Mouse (Mus musculus): ENCODE results near the gene Dapl1. TPM values are rescaled to one million over a fixed set of nuclear protein-coding genes. Genes with fewer than 3 reads are reported as not detected.

Gene Dapl1
- polyA plus RNA-seq, 1 experiment from 2014 or later, result 2.0 TPM

DNA sequence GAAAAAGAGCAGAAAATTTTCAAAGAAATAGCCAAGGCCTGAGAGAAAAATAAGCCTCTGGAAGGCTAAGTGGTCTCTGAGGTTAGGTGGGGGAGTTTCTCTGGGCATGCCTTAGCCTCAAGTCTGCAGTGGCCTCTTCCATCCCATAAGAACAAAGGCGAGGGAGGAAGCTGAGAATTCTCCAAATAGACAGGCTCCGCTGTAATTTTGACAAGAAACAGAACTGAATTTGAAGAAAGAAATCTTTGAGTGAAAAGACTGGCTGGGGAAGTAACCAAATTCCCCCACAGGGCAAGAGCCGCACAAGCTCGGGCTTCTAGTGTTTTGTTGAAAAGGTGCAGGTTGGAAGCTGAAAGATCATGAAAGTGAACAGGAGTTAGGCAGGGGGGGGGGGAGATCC, 24.6 kb downstream of the Dapl1 start:
- no peak for ATAC-seq
- Histone ChIP-seq H3K9ac (ENCODE audit: low read depth, low read length) (no peak overlapping the region), H3K27ac (ENCODE audit: low read depth, low read length) (no peak overlapping the region), H3K36me3 (ENCODE audit: control insufficient read depth, insufficient read depth) (no peaks in the 10 kb centered on the region), H3K4me3 (ENCODE audit: low read depth, low read length) (no peak overlapping the region), H3K4me1 (replicated peaks; ENCODE audit: control insufficient read depth, insufficient read depth, low read length) (no peaks in the 10 kb centered on the region), H3K4me2 (replicated peaks; ENCODE audit: low read depth) (no peak overlapping the region), H3K9me3 (ENCODE audit: control insufficient read depth) (no peaks in the 10 kb centered on the region), H3K27me3 (replicated peaks; ENCODE audit: control insufficient read depth, insufficient read depth, low read length) (no peaks in the 10 kb centered on the region)
- TF ChIP-seq CTCF (IDR thresholded peaks at IDR 0.05; ENCODE audit: low read depth), result no peak
- 73% methylated on average over 4 of the region's 4 CpGs for WGBS

DNA sequence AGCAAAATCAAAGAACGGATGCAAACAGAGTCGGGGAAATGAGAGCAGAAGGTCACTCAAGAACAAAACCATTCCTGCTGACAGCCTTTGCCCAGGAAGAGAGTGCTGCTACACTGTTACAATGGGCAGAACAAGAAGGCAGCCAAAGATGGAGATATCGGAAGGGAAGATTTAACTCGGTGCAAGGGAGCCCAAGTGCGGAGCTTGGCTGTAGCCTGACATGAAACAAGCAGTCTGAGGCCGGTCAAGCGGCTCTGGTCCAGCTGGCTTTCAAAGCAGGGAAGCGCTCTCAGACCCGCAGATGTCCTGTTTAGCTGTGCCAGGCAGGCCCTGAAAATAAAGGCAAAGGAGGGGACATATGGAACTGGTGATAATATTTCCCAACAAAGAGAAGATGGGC, 26.0 kb downstream of the Dapl1 start:
- H3K27me3 ChIP-seq (replicated peaks; ENCODE audit: control insufficient read depth, insufficient read depth, low read length), result no peaks in the 10 kb centered on the region
- no peaks in the 10 kb centered on the region for H3K4me1 ChIP-seq (replicated peaks; ENCODE audit: control insufficient read depth, insufficient read depth, low read length)
- ATAC-seq, result no peak
- TF ChIP-seq CTCF (IDR thresholded peaks at IDR 0.05; ENCODE audit: low read depth), result no peak
- no peak overlapping the region for H3K9ac ChIP-seq (ENCODE audit: low read depth, low read length)
- H3K4me3 ChIP-seq (ENCODE audit: low read depth, low read length), result no peak overlapping the region
- H3K36me3 ChIP-seq (ENCODE audit: control insufficient read depth, insufficient read depth), result no peaks in the 10 kb centered on the region
- H3K9me3 ChIP-seq (ENCODE audit: control insufficient read depth), result no peaks in the 10 kb centered on the region
- H3K27ac ChIP-seq (ENCODE audit: low read depth, low read length), result no peak overlapping the region
- WGBS, result 51% methylated on average over 9 of the region's 9 CpGs
- no peak overlapping the region for H3K4me2 ChIP-seq (replicated peaks; ENCODE audit: low read depth)

DNA sequence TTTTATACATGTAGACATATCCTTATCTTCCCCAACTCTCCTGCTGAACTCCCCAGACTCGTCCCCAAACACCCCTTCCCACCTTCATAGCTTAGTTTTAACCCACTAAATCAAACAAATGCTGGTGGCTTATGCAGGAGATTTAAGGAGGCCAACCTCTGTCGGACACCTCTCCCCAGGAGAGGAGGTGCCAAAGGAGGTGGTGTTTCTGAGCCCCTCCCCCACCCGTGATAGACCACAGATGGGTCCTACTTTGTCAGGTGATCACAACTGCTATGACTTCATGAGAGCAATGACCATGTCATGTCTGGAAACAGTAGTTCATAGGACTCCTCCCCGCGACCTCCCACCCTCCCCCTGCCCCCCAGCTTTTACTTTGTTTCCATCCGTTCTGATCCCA, 26.4 kb downstream of the Dapl1 start:
- 66% methylated on average over 6 of the region's 6 CpGs for WGBS
- Histone ChIP-seq H3K36me3 (ENCODE audit: control insufficient read depth, insufficient read depth) (no peaks in the 10 kb centered on the region), H3K4me1 (replicated peaks; ENCODE audit: control insufficient read depth, insufficient read depth, low read length) (no peaks in the 10 kb centered on the region), H3K9ac (ENCODE audit: low read depth, low read length) (no peak overlapping the region), H3K4me2 (replicated peaks; ENCODE audit: low read depth) (no peak overlapping the region), H3K4me3 (ENCODE audit: low read depth, low read length) (no peak overlapping the region), H3K9me3 (ENCODE audit: control insufficient read depth) (no peaks in the 10 kb centered on the region), H3K27ac (ENCODE audit: low read depth, low read length) (no peak overlapping the region), H3K27me3 (replicated peaks; ENCODE audit: control insufficient read depth, insufficient read depth, low read length) (no peaks in the 10 kb centered on the region)
- TF ChIP-seq CTCF (IDR thresholded peaks at IDR 0.05; ENCODE audit: low read depth), result no peak
- no peak for ATAC-seq

DNA sequence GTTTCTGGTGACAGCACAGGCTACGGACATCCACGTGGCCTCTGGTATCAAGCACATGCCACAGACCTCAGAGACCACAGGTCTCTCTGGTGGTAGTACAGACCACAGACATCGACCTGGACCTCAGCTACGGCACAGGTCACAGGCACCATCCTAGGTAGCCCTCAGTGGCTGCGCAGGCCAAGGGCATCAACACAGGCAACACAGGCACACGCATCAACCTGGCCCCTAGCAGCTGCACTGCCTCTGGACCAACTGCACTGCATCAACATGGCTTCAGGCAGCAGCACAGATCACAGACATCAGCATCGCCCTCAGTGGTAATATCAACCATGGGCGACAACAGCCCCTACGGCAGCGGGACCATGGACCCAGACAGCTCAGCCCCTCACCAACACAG, 36.2 kb downstream of the Dapl1 start:
- H3K36me3 ChIP-seq (ENCODE audit: control insufficient read depth, insufficient read depth), result no peaks in the 10 kb centered on the region
- ATAC-seq, result no peak
- H3K4me1 ChIP-seq (replicated peaks; ENCODE audit: control insufficient read depth, insufficient read depth, low read length), result no peaks in the 10 kb centered on the region
- no peak overlapping the region for H3K9ac ChIP-seq (ENCODE audit: low read depth, low read length)
- H3K4me3 ChIP-seq (ENCODE audit: low read depth, low read length), result no peak overlapping the region
- H3K27ac ChIP-seq (ENCODE audit: low read depth, low read length), result no peak overlapping the region
- H3K9me3 ChIP-seq (ENCODE audit: control insufficient read depth), result no peaks in the 10 kb centered on the region
- H3K27me3 ChIP-seq (replicated peaks; ENCODE audit: control insufficient read depth, insufficient read depth, low read length), result no peaks in the 10 kb centered on the region
- 94% methylated on average over 10 of the region's 10 CpGs for WGBS
- no peak for TF ChIP-seq CTCF (IDR thresholded peaks at IDR 0.05; ENCODE audit: low read depth)
- no peak overlapping the region for H3K4me2 ChIP-seq (replicated peaks; ENCODE audit: low read depth)

DNA sequence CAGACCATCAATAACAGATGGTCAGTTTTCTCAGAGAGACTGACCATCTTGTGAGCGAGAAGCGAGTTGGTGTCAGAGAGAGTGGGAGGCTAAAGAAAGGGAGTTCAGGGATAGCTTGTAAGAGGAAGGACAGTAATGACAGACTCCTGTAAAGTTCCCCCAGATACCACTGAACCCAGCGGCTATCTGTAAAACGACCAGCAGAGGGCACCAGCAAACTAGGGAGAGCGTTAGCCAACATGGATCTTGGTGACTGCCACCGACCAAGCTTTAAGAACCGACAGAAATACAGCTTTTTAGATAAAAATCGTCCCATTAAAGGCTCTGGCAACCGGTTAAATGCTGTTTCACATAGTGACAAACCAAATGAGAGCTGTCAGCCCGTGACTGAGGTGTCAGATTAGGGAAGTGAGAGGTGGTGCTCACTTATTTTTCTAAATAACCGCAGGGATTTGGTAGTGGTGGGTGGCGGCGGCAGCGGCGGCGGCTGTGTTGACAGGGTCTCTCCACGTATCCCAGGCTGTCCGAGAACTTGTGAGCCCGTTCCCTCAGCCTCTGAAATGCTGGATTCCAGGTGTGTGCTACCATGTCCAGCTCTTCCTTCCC, 37.7 kb downstream of the Dapl1 start:
- Histone ChIP-seq H3K27me3 (replicated peaks; ENCODE audit: control insufficient read depth, insufficient read depth, low read length) (no peaks in the 10 kb centered on the region), H3K9me3 (ENCODE audit: control insufficient read depth) (no peaks in the 10 kb centered on the region), H3K4me3 (ENCODE audit: low read depth, low read length) (no peak overlapping the region), H3K4me2 (replicated peaks; ENCODE audit: low read depth) (peak overlapping the region; percentile 42), H3K27ac (ENCODE audit: low read depth, low read length) (no peak overlapping the region), H3K36me3 (ENCODE audit: control insufficient read depth, insufficient read depth) (no peaks in the 10 kb centered on the region), H3K4me1 (replicated peaks; ENCODE audit: control insufficient read depth, insufficient read depth, low read length) (no peaks in the 10 kb centered on the region), H3K9ac (ENCODE audit: low read depth, low read length) (no peak overlapping the region)
- peak; percentile 59; the same call in 1 of the 2 replicates for ATAC-seq
- WGBS, result 19% methylated on average over 19 of the region's 19 CpGs
- peak; percentile 96 for TF ChIP-seq CTCF (IDR thresholded peaks at IDR 0.05; ENCODE audit: low read depth)

DNA sequence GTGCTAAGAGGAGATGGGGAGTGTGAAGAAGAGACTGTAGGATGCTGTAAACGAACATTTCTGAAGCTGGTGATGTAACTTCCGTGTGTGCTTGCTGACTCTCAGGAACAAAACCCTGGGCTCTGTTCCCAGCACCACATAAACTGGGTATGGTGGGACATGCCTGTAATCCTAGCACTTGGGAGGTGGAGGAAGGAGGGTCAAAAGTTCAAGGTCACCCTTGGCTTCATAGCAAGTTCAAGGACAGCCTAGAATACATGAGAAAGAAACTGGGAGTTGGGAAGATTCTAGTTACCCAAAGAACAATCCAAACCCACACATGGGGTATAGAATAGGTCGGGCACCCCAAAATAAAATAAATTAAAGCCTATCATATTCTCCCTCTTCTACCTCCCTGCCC, 39.1 kb downstream of the Dapl1 start:
- ATAC-seq, result no peak
- Histone ChIP-seq H3K27me3 (replicated peaks; ENCODE audit: control insufficient read depth, insufficient read depth, low read length) (no peaks in the 10 kb centered on the region), H3K4me2 (replicated peaks; ENCODE audit: low read depth) (no peak overlapping the region), H3K27ac (ENCODE audit: low read depth, low read length) (no peak overlapping the region), H3K4me1 (replicated peaks; ENCODE audit: control insufficient read depth, insufficient read depth, low read length) (no peaks in the 10 kb centered on the region), H3K9me3 (ENCODE audit: control insufficient read depth) (no peaks in the 10 kb centered on the region), H3K9ac (ENCODE audit: low read depth, low read length) (no peak overlapping the region), H3K4me3 (ENCODE audit: low read depth, low read length) (no peak overlapping the region), H3K36me3 (ENCODE audit: control insufficient read depth, insufficient read depth) (no peaks in the 10 kb centered on the region)
- TF ChIP-seq CTCF (IDR thresholded peaks at IDR 0.05; ENCODE audit: low read depth), result no peak
- WGBS, result 92% methylated on average over 3 of the region's 3 CpGs

DNA sequence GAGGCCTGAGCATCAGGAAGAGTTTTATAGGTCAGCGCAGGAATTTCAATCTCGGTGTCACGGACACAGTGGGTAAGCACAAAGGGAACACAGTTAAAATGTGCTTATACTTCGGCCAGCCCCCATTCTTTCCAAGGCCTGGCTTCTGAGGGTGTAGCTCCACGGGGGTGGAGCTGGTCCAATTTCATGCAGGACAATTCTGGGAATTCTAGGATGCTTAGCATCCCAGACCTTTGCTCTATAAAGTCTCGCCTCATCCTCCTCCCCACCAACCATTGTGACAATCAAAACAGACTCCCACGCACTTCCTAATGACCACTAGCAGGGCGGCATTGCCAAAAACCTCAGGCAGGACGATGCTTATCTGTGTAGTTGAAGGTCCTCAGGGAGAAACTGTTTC, 42.4 kb downstream of the Dapl1 start:
- H3K27ac ChIP-seq (ENCODE audit: low read depth, low read length), result no peak overlapping the region

More for the DNA sequence above, 42.4 kb downstream of the Dapl1 start:
- WGBS, result 80% methylated on average over 9 of the region's 9 CpGs
- no peak for TF ChIP-seq CTCF (IDR thresholded peaks at IDR 0.05; ENCODE audit: low read depth)
- Histone ChIP-seq H3K9ac (ENCODE audit: low read depth, low read length) (no peak overlapping the region), H3K27me3 (replicated peaks; ENCODE audit: control insufficient read depth, insufficient read depth, low read length) (no peaks in the 10 kb centered on the region), H3K4me2 (replicated peaks; ENCODE audit: low read depth) (no peak overlapping the region), H3K4me1 (replicated peaks; ENCODE audit: control insufficient read depth, insufficient read depth, low read length) (no peaks in the 10 kb centered on the region), H3K36me3 (ENCODE audit: control insufficient read depth, insufficient read depth) (no peaks in the 10 kb centered on the region), H3K9me3 (ENCODE audit: control insufficient read depth) (no peaks in the 10 kb centered on the region), H3K4me3 (ENCODE audit: low read depth, low read length) (no peak overlapping the region)
- no peak for ATAC-seq
